Mouse (Mus musculus) lung, embryonic 14.5 days (tissue): ENCODE measurements around the gene Slc5a5. TPM values are rescaled to one million over a fixed set of nuclear protein-coding genes. Genes with fewer than 3 reads are reported as not detected.

Experiments
- ATAC-seq: fragments of 200-750 bp; cut with Nextera tagmentation; 2 replicates; pipeline ENCODE4 v1.8.0; 2017; ENCODE audit warnings: mild to moderate bottlenecking, moderate TSS enrichment, moderate library complexity; ENCODE audit not compliant: insufficient read depth
- DNase-seq: peaks from one replicate; pipeline ENCODE4 v3.0.0-alpha.2; 2015
- H3K27ac ChIP-seq: fragments of 300-500 bp; sonication (generic); 2 replicates; pipeline ENCODE4 v1.5.1; 2014; ENCODE audit warnings: low read depth, mild to moderate bottlenecking, moderate library complexity
- H3K27me3 ChIP-seq: fragments of 300-500 bp; sonication (generic); 2 replicates; pipeline ENCODE4 v1.6.1; 2014; ENCODE audit warnings: low read length, control low read depth; ENCODE audit not compliant: insufficient read depth
- H3K36me3 ChIP-seq: fragments of 300-500 bp; sonication (generic); 2 replicates; pipeline ENCODE4 v1.6.1; 2014; ENCODE audit warnings: control low read depth; ENCODE audit not compliant: insufficient read depth
- H3K4me1 ChIP-seq: fragments of 300-500 bp; sonication (generic); 2 replicates; pipeline ENCODE4 v1.6.1; 2014; ENCODE audit warnings: antibody characterized with exemption, control low read depth; ENCODE audit not compliant: insufficient read depth
- H3K4me2 ChIP-seq: fragments of 300-500 bp; sonication (generic); 2 replicates; pipeline ENCODE4 v1.6.1; 2014; ENCODE audit warnings: mild to moderate bottlenecking
- H3K4me3 ChIP-seq: fragments of 300-500 bp; sonication (generic); 2 replicates; pipeline ENCODE4 v1.5.1; 2014; ENCODE audit warnings: low read depth, low read length
- H3K9ac ChIP-seq: fragments of 300-500 bp; sonication (generic); 2 replicates; pipeline ENCODE4 v1.6.1; 2014
- H3K9me3 ChIP-seq: fragments of 300-500 bp; sonication (generic); 2 replicates; pipeline ENCODE4 v1.6.1; 2016; ENCODE audit warnings: low read depth, low read length, control low read depth
- CTCF ChIP-seq: IDR thresholded peaks from 2 replicates; pipeline ENCODE4 v1.5.1; 2016; ENCODE audit warnings: antibody characterized with exemption, low read depth
- WGBS: fragments of 180-500 bp; shearing (Covaris S2); extraction: QIAGEN DNeasy Blood & Tissue Kit; methylation state at CpG from one replicate; pipeline ENCODE4 v1.1.7; 2014; 5-methylcytosine and 5-hydroxymethylcytosine counted together
- polyA plus RNA-seq: library from polyadenylated mRNA; unstranded; fragments of >200 nt; fragmentation: Nextera tagmentation; extraction: Ambion mirVana; gene quantifications from 2 replicates; pipeline ENCODE4 v1.2.1, GENCODE M21; 2014

Gene Slc5a5
- polyA plus RNA-seq, 1 experiment from 2014 or later: 0.12 TPM

GRCm38 (mm10) chr8:70856541-70857197, 35.9 kb downstream of the Slc5a5 start:
- Histone ChIP-seq H3K4me2 (peak overlapping the region; percentile 81), H3K9ac (peak overlapping the region; percentile 49), H3K9me3 (no peaks in the 10 kb centered on the region), H3K4me3 (peak overlapping the region; percentile 40), H3K27ac (no peak overlapping the region), H3K27me3 (peaks cover 6% of the 10 kb centered on the region; the same call in 1 of the 2 replicates), H3K4me1 (no peaks in the 10 kb centered on the region), H3K36me3 (no peaks in the 10 kb centered on the region)
- DNase-seq: peak; percentile 77
- peak; percentile 82 for ATAC-seq
- TF ChIP-seq CTCF: no peak
- WGBS: 7% methylated on average over 31 of the region's 33 CpGs

- 54% methylated on average over 5 of the region's 5 CpGs for WGBS
- Histone ChIP-seq H3K9me3 (no peaks in the 10 kb centered on the region), H3K27me3 (no peaks in the 10 kb centered on the region; the same call in 1 of the 2 replicates), H3K4me2 (no peak overlapping the region; the same call in 1 of the 2 replicates), H3K36me3 (no peaks in the 10 kb centered on the region), H3K4me1 (no peaks in the 10 kb centered on the region), H3K4me3 (no peak overlapping the region), H3K9ac (no peak overlapping the region), H3K27ac (no peak overlapping the region)
- no peak for DNase-seq
- no peak for TF ChIP-seq CTCF
- ATAC-seq: peak; percentile 3; the same call in 1 of the 2 replicates
Measured at GRCm38 (mm10) chr8:70856028-70856427, 36.5 kb downstream of the Slc5a5 start.

- H3K9me3 ChIP-seq: no peaks in the 10 kb centered on the region
- H3K4me2 ChIP-seq: no peak overlapping the region
- H3K4me3 ChIP-seq: no peak overlapping the region
- ATAC-seq (no peak), DNase-seq (no peak)
- no peak for TF ChIP-seq CTCF
- H3K36me3 ChIP-seq: no peaks in the 10 kb centered on the region
- H3K27ac ChIP-seq: no peak overlapping the region
- H3K27me3 ChIP-seq: no peaks in the 10 kb centered on the region
- WGBS: 66% methylated on average over 2 of the region's 2 CpGs
- no peaks in the 10 kb centered on the region for H3K4me1 ChIP-seq
- H3K9ac ChIP-seq: no peak overlapping the region
Measured at GRCm38 (mm10) chr8:70853863-70854262, 38.7 kb downstream of the Slc5a5 start.

GRCm38 (mm10) chr8:70852595-70853231, 39.8 kb downstream of the Slc5a5 start:
- DNase-seq (no peak), ATAC-seq (no peak)
- no peak overlapping the region for H3K27ac ChIP-seq
- H3K9ac ChIP-seq: no peak overlapping the region
- H3K4me1 ChIP-seq: no peaks in the 10 kb centered on the region
- TF ChIP-seq CTCF: no peak
- H3K4me2 ChIP-seq: no peak overlapping the region
- H3K4me3 ChIP-seq: no peak overlapping the region
- WGBS: 85% methylated on average over 41 of the region's 41 CpGs
- H3K9me3 ChIP-seq: no peaks in the 10 kb centered on the region
- H3K27me3 ChIP-seq: no peaks in the 10 kb centered on the region
- no peaks in the 10 kb centered on the region for H3K36me3 ChIP-seq

GRCm38 (mm10) chr8:70851837-70852236, 40.7 kb downstream of the Slc5a5 start:
- Histone ChIP-seq H3K4me1 (no peaks in the 10 kb centered on the region), H3K9ac (no peak overlapping the region), H3K27ac (no peak overlapping the region), H3K9me3 (no peaks in the 10 kb centered on the region), H3K36me3 (no peaks in the 10 kb centered on the region), H3K4me3 (no peak overlapping the region), H3K27me3 (no peaks in the 10 kb centered on the region), H3K4me2 (no peak overlapping the region)
- no peak for DNase-seq
- TF ChIP-seq CTCF: no peak
- no peak for ATAC-seq
- WGBS: 50% methylated on average over 6 of the region's 6 CpGs

- no peak for ATAC-seq
Measured at GRCm38 (mm10) chr8:70850947-70851346, 41.6 kb downstream of the Slc5a5 start.

GRCm38 (mm10) chr8:70850132-70850845, 42.3 kb downstream of the Slc5a5 start:
- DNase-seq (no peak), ATAC-seq (no peak)
- Histone ChIP-seq H3K4me1 (no peaks in the 10 kb centered on the region), H3K27ac (no peak overlapping the region), H3K36me3 (no peaks in the 10 kb centered on the region), H3K27me3 (no peaks in the 10 kb centered on the region), H3K4me3 (no peak overlapping the region), H3K9ac (no peak overlapping the region), H3K9me3 (no peaks in the 10 kb centered on the region), H3K4me2 (no peak overlapping the region)
- WGBS: 68% methylated on average over 7 of the region's 7 CpGs
- no peak for TF ChIP-seq CTCF

More at GRCm38 (mm10) chr8:70850947-70851346, 41.6 kb downstream of the Slc5a5 start:
- Histone ChIP-seq H3K4me1 (no peaks in the 10 kb centered on the region), H3K9ac (no peak overlapping the region), H3K27me3 (no peaks in the 10 kb centered on the region), H3K4me2 (no peak overlapping the region), H3K9me3 (no peaks in the 10 kb centered on the region), H3K27ac (no peak overlapping the region), H3K4me3 (no peak overlapping the region), H3K36me3 (no peaks in the 10 kb centered on the region)
- TF ChIP-seq CTCF: no peak
- no peak for DNase-seq
- WGBS: 71% methylated on average over 4 of the region's 4 CpGs
